Mouse (Mus musculus) heart, postnatal 25 days (tissue): ENCODE data around the gene Rita1. TPM values are rescaled to one million over a fixed set of nuclear protein-coding genes. Genes with fewer than 3 reads are reported as not detected.

Experiments
- DNase-seq: peaks from one replicate; pipeline ENCODE4 v3.0.0; 2022; ENCODE audit warnings: low spot score
- intact Hi-C: fragments of 180-260 bp; cut with DNase I; formaldehyde crosslinking; loops from one replicate; pipeline ENCODE4 v1.15.1; 2025
- total RNA-seq, 2 experiments: library from RNA; stranded (reverse); gene quantifications; 2 replicates each; pipeline ENCODE4 v1.2.3; 2021

Gene Rita1
- total RNA-seq, 2 experiments from 2014 or later: 15.4 to 18.7 TPM

DNA sequence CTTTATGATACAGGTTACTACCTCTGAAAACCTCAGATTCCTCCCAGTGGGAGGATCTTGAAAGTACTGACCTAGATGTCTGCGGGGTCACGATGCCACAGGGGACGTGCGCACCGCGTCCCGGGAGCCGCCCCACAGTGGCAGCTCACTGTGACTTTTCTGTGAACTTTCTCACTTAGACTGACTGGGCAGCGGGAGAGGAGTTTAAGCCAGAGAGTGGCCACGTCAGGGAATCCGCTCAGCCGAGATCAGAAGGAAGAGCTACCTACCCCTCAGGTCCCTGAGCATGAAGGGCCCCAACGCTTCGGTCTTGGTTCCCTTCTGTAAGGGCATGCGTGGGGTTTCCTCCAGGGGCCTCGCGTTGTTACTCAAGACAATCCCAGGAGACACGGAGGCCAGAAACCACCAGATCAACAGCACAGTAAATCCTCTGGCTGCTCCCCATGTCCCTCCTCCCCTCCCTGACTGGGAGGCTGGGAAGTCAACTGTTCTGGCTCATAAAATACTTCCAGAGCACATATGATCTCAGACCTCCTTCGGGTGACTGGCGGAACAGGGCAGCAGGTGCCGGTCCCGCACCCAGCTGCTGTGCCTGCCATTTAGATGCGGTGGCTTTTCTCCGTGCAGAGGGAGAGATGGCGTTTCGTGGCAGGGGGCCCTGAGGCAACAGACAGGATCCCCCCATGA, 33.0 kb downstream of the Rita1 start:
- peak; percentile 58 for DNase-seq
- intact Hi-C loops: no loop called here

DNA sequence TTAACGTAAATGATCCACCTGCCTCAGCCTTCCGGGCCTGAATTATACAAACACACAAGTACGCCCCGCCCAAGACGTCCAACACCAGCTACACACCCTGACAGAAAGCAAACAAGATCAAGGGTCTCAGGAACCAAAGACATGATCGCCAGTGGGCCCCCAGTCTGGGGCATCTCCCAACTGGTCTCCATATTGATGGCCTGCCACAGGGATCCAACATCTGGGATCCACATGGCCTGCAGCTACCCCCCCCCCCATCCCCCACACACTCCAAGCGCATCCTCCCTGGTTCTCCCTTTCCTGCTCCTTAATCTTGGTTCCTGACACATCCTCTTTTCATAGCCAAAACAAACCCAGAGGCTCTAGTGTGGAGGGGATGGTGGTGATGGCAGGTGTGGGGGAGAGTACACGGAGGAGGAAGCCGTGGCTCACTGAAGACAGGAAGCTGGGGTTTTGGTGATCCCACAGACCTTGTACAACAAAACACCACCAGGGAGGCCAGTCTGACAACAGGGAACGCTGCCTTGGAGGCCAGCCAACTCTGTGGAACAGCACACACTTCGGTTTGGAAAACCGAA, 33.8 kb downstream of the Rita1 start:
- DNase-seq: peak; percentile 50
- intact Hi-C loops: loop anchor here (1.0 kb wide), 1 partner anchor 14 kb away; no protein-coding TSS in a partner anchor

DNA sequence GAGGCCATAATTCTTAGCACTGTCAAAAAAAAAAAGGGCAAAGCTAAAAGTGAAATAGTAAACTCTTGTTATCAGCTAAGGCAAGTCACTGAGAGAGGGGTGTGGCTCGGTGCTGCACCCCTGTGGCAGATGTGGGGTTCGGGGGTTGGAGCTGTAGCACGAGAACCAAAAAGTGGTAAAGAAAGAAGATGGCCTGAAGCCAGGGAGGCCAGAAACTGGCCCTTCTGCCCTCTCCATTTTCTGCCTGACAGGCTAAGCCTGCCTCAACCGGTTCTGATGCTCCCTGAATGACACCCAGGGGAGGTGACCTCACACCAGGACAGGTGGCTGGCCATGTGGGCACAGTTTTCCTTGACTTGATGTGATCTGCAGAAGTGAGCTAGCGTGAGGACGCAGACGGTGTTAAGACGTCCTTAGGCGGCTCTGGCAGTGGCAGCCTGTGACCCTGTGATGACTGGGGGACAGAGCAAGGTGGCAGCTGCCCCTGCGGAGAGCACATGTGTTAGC, 34.4 kb downstream of the Rita1 start:
- DNase-seq: no peak
- intact Hi-C loops: loop anchor here (1.0 kb wide), 1 partner anchor 14 kb away; no protein-coding TSS in a partner anchor

DNA sequence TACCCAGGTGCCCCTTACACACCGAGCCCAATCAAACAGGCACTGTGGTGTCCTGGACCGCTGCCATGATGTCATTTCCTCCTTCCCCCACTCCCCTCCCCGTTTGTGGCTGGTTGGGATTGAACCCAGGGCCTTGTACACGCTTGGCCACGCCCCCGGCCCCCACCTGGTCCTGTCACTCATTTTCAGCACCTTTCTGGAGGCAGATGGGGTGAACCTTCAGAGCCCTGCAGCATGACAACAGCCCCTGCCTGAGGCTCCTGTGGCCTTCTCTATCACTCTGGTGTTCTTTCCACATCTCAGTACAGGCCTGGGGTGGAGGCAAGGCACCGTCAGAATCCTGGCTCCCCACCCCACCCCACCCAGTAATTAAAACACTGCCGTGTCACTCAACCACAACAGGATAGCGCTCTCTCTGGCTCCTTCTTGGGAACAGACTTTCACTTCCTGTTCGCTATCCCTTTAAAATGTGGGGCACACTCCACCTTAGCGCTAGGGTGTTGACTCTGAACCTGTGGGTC, 35.5 kb downstream of the Rita1 start:
- DNase-seq: no peak
- intact Hi-C loops: no loop called here

DNA sequence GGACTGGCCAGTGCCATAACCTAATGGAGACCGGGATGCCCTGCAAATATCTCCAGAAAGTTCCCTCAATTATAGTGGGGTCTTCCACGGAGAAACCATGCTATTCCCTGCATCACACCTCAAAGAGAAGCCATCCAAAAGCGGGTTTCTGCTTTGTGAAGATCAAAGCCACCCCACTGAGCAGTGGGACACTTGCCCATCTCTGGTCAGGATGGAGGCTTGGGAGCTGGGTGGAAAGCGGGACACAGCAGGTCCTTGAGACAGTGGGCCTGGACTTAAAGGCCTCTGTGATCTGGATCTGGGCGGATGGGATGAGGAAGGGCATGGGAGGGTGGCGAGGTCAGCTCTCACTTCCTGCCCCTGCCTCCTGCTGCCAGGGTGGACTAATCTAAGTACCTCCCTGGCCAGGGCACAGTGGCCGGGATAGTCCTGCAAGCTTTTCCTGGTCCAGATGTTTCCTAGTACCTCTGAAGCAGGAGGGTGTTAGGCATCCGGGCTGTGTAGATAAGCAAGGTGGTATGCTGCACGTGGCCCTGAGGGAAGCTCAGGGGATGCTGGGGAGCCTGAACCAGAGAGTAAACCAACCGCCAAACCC, 37.8 kb downstream of the Rita1 start:
- intact Hi-C loops: no loop called here
- DNase-seq: no peak

DNA sequence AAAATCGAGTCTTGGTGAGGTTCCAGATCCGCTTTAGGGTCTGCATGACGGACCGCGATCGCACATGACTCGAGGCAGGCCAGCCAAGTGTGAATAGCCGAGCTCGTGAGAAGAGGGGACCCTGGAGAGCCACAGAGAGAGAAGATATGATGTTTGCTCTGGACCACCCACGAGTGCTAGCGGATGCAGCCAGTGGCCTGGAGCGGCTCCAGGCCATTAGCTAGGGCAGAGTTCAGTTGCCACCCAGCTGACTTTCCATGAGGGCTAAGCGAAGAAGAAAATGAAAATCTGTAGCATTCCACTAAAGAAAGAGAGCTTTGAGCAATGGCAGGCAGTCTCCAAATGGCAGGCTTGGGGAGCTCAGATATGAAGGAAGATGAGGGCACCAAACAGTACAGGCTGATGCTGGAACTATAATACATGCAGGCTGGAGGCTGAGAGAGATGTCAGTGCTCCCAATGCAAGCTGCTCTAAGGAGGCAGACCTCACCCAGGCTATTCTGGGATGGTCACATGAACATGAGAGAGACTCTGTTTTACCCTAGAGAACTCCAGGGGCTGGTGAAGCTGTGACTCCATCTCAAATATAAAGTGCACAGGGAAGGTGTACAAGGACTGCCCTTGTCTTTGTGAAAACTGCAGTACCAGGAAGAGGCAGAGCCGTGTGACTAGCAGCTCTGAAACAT, 41.2 kb downstream of the Rita1 start:
- intact Hi-C loops: no loop called here

DNA sequence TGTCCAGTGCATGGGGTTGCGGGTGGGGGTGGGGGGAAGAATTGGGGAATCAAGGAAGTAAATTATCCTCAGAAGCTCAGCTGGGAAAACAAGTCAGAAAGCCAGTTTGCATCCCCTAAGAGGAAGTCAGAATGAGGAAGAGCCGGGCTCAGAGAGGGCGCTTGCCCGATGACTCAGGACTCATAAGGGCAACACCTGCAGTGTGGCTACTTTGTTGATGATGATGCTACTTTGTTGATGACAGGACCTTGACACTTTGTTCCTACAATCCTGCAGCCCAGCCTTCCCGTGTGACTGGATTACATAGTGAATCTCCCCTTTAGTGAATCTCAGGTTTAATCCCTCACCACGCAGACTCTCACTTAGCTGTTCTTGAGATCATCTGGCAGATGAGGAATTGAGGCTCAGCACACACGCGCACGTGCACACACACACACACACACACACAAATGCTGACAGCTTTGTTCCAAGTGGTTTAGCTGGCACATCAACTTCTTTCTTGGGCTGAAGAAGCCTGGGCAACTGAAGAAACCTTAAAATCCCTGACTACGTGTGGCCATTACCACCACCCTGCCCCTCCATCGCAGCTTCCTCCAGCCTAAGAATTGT, 42.0 kb downstream of the Rita1 start:
- no peak for DNase-seq
- intact Hi-C loops: no loop called here

More for the DNA sequence above, 41.2 kb downstream of the Rita1 start:
- no peak for DNase-seq

DNA sequence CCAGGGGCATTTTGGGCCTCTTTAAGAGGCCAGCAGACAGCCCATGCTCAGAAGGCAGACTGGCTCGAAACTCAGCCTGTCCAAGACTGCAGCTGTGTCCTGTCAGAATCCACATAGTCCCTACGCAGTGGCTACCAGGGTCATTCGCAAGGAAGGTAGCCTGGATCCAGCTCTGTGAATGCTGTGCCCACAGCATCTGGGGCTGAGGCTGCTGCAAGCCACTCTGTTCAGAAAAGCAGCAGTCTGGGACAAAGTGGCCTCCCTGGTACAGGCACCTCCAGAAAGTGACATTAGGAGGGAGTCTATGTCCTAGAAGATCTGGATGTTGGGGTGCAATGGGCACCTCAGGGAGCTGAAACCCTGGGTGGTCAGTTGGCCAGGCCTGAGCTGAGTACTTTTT, 42.6 kb downstream of the Rita1 start:
- intact Hi-C loops: no loop called here
- DNase-seq: no peak

DNA sequence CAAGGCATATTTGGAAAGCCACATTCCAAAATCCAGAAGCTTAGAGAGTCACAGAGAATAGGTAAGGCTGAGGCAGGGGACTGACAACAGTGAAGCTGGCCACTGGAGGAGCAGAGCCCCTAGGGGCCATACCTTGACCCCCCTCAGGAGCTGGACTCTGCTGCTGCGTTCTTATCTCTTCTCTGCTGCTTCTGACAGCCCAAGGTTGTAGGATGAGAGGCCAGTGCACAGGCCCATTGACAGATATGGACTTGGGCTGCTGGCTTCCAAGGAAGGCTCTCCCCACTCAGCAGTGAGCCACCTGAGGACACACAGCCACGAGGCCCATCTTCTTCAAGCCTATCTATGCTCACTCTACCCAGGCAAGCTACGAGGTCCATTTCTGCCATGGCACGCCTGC, 43.4 kb downstream of the Rita1 start:
- no peak for DNase-seq
- intact Hi-C loops: no loop called here

DNA sequence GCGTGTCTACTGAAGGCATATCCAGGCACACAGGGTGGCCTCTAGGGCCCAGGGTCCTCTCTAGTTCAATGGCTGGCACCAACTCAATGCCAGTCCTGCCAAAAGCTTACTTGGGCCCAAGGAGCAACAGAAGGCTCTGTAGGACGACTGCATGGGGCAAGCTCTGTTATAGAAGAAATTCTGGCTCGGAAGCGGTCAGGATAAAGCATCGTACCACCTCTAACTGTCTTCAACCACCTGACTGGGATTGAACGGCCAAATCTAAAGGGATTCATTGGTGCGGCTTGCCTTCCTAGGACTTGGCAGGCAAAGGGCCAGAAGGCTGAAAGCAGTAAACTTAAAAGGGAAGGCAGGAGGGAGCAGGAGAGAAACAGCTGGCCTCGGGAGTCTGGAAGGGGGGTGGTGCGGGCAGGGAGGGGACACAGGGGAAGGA, 44.0 kb downstream of the Rita1 start:
- no peak for DNase-seq
- intact Hi-C loops: no loop called here

DNA sequence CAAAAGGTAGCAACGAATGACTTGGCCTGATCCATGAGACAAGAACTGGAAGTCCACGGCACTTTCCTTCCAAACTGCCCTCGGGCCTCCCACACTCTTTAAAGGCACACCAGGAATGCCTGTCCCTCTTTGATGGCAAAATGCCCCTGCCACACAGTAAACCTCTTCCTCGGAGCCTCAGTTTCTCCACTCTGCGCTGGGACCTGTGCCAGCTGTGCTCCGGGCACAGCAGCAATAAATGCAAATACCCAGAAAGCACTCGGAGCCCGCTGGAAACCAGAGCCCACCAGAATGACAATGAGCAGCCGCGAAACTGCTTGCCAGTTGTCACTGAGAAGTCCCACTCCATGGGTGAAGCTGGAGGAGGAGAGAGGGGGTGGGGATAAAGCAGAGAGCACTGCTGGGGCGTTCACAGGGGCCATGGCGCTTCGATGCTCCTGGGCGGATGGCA, 44.6 kb downstream of the Rita1 start:
- intact Hi-C loops: no loop called here
- DNase-seq: no peak

DNA sequence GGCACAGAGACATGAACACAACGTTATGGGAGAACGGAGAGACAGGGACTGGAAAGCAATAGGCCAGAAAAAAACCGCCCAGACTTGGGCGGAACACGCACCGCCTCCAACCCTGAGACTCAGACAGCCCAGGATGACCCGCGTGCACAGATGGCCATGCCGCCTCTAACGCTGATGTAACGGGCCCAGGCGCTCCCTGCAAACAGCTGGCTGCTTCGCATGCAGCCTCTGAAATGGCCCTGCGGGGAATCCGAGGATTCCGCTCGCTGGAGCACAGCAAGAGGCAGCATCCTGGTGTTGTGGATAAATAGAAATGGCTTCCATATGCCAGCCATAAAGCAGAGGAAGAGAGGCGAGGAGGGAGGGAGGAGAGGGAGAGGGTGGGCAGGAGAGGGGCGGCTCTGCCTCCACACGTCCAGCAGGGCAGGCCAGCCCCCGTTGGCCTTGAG, 45.1 kb downstream of the Rita1 start:
- DNase-seq: peak; percentile 63
- intact Hi-C loops: no loop called here

DNA sequence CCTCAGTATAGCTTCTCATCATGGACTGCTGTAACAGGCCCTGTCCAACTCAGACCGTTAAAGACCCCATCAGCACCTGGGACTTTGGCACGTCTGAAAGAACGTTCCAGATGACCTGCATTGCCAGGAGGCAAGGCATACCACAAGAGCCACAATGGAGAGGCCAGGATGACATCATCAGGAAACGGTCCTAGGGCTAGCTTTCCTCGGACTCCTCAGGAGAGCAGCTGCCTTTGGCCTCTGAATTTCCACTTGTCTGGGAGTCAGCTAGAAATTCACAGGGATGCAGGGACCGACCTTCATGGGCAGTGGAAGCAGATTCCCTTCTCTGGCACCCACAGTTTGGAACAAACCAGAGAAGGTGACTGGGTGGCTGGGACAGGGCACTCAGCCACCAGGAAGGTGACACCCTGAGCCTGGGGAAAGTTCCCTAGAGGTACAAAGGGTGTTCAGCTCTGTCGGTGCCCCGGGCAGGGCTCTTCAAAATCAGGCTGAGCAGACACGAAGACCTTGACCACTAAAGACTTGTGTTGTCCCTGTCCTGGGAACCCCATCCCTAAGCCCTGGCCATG, 45.6 kb downstream of the Rita1 start:
- intact Hi-C loops: no loop called here
- DNase-seq: no peak

DNA sequence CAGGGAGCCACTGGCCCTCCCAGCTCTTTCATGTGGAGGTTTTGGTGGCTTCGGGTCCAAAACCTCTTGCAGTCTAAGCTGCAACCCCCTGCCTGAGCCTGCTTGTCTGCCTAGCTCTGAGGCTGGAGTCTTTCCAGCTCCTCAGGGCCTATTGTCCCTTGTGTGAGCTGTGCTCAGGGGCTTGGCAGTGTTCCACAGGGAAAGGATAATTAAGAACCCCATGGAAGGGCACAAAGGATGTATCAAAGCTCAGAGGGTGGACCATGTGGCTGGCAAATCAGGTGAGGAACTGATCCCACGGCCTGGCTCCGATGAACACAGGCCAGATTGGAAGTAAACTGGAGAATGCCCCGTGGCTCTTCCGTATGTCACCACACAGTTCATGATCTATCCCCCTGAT, 46.3 kb downstream of the Rita1 start:
- no peak for DNase-seq
- intact Hi-C loops: no loop called here

DNA sequence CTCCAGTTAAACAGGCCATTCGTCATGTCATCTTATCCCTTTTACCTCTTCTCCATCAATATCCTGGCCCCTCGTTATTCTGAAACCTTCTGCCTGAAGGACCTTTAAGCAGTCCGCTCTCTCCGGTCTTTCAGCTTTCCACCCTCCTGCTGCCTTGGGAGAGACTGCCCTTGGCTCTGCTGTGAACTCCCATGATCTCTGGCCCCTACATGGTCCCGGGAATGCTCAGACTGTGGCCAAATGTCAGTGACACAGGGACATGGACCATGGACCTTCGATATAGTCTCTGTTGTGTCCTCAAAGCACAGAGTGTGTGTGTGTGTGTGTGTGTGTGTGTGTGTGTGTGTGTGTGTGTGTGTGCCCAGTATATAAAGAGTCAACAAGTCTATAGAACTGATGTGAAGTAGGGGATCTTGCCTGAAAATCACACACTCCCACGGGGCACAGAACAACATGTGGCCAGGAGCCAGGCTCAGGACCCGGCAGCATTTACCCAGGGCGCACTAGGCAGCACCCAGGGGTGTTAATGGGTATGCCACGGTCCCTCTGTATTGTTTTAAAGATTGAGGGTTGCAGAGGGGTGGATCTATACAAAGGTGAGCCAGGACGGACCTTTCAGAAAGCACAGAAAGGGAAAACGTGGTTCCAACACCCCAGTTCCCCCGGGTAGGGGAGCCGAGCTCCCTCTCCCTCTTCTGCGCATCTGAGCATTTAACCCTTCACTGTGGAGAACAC, 47.1 kb downstream of the Rita1 start:
- intact Hi-C loops: no loop called here
- DNase-seq: no peak

DNA sequence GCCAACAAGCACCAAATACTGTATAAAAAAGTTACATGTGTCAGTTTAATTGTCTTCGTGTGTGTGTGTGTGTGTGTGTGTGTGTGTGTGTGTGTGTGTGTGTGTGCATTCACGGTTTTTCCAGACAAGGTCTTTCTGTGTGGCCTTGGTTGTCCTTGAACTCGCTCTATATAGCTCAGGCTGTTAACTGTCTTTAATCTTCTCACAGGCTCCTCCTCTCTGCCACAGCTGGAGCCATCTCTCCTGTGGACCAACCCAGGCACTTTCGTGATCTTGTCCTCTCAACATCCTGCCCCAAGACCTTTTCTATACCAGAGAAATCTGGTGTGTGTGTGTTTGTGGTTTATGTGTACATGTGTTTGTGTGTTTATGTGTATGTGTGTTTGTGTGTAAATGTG, 48.5 kb downstream of the Rita1 start:
- intact Hi-C loops: loop anchor here (1.0 kb wide), 1 partner anchor 14 kb away; no protein-coding TSS in a partner anchor

DNA sequence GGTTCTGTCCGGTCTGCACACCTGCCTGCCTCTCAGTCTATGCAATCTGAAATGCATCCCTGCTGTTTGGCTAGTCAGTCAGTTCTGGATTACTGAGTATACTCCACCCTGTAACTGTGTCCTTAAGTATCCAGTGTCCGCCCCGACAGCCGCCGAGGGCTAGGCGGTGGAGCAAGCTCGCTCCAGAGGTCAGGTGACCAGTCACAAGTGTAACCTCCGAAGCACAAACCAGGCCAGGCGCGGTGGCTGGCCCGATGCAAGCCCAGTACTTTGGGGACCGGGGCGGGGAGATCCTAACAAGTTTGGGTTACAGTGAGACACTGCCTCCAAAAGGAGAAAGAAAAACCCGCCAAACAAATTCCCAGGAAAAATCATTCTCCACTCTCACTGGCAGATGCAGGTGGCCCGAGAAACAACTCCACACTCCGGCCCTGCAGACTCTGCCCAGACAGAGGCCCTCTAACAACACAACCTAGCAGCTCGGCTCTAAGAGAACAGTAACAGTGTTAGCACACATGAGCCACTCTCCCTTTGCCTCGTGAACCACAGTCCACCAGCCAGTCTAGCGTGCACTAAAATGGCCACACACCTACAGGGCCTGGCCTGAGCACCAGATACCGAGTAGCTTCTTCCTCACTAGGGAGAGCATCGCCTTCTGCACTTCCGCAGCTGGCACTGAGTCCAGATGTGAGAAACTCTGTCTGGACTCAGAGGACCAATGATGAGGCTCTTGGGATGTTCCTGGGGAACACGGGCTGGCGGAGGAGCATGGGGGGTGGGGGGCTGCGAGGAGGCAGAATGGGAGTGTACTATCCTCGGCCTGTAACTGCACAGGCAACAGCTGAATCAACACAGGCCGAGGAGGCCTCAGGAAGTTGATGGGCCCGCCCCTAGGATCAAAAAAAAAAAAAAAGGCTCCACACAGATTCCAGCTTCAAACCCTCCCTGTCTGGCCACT, 49.2 kb downstream of the Rita1 start:
- peak; percentile 59 for DNase-seq
- intact Hi-C loops: no loop called here

More for the DNA sequence above, 48.5 kb downstream of the Rita1 start:
- no peak for DNase-seq
